Mouse (Mus musculus) lung, embryonic 16.5 days (tissue): ENCODE data around the gene Gm28778. TPM values are rescaled to one million over a fixed set of nuclear protein-coding genes. Genes with fewer than 3 reads are reported as not detected.

Experiments used
- polyA plus RNA-seq: library from polyadenylated mRNA; unstranded; fragments of >200 nt; fragmentation: Nextera tagmentation; extraction: Ambion mirVana; gene quantifications from 2 replicates; pipeline ENCODE4 v1.2.1, GENCODE M21; 2015

The Gm28778 gene
- polyA plus RNA-seq, 1 experiment from 2014 or later = not detected

Other genes with a start within 250 kb of the Gm28778 start
- gene Mstn, start 235.5 kb upstream of the Gm28778 start, polyA plus RNA-seq = 0.18 and 0.23 TPM in 2 replicates
- not detected in 2 replicates for gene 1700019A02Rik, start 109.5 kb upstream of the Gm28778 start, polyA plus RNA-seq
- 15.6 and 15.9 TPM in 2 replicates for gene Pms1, start 93 bp upstream of the Gm28778 start, polyA plus RNA-seq
- 37.8 and 38.4 TPM in 2 replicates for gene Ormdl1, start within 50 bp of the Gm28778 start, polyA plus RNA-seq
- gene Osgepl1, start 16.5 kb downstream of the Gm28778 start, polyA plus RNA-seq = 21.4 and 22.4 TPM in 2 replicates
- gene Asdurf, start 55.5 kb downstream of the Gm28778 start, polyA plus RNA-seq = 3.1 TPM in 1 of 2 replicates, not detected in the other
- 0.87 and 1.1 TPM in 2 replicates for gene Gm28551, start 55.6 kb downstream of the Gm28778 start, polyA plus RNA-seq
- gene Asnsd1, start 55.6 kb downstream of the Gm28778 start, polyA plus RNA-seq = 59.8 and 60.2 TPM in 2 replicates